Comparison of ENCODE assay signal across 8 mouse cellular contexts in the genomic region with DNA sequence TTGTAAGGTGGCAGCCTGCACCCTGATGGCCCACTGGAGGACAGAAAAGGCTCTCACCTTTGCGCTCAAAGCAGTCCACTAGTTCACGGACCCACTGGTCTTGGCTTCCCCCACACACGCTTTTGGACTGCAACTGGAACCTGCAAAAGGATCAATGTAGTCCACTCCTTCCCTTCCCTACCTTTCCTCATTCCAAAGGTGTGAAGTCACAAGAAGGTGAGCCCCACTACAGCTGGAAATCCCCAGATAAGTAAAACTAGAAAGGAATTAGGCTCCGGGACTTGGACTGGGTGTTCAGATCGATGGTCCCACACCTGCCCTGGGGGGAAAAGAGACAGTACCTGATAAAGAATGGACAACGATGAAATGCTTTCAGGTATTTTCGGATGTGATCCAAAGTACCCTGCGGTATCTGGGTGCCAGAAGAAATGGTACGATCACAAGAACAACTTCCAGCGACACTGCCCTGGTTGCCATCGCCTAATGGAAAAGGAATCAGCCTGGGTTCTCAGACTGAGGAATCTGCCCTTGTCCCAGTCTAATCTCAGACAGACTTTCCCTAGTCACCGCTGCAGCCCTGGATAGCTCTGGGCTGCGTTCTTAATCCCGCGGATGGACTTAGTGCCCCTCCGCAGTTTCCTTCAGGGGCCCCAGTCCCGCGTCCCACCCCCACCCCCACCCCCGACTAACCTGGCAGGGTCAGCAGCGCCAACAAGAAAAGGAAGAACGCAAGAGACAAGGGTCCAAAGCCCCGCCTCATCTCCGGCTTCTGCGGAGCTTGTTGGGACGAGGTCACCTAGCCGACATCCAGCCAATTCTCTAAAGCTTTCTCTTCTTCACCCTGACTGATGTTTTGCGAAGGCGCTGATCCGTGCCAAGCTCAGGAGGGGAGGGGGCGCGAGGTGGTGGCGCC. TPM values are rescaled to one million over a fixed set of nuclear protein-coding genes. Genes with fewer than 3 reads are reported as not detected.
DNase-seq lines count a peak whose midpoint lies in the region; ATAC-seq and TF ChIP-seq lines count a peak whose summit lies in the region.

A gene (plus strand): TSS at position 746 of the 913 bp plus-strand sequence.

- WGBS in kidney, postnatal 0 days: 16% methylated on average over 32 of the region's 32 CpGs
- WGBS in liver, embryonic 12.5 days (ENCODE audit: insufficient replicate concordance): 16% methylated on average over 32 of the region's 32 CpGs

- ATAC-seq in kidney, postnatal 0 days (replicated peaks; ENCODE audit: low FRiP score, low read depth): no peak
- ATAC-seq in liver, embryonic 12.5 days: no peak
- no peak for ATAC-seq in monocyte, adult 5-6 weeks (replicated peaks; ENCODE audit: insufficient number of reproducible peaks, low FRiP score, low TSS enrichment, poor library complexity, severe bottlenecking)

- no peaks in the 10 kb centered on the region; the same call in 1 of the 2 replicates for H3K27me3 ChIP-seq in kidney, postnatal 0 days (ENCODE audit: insufficient read depth, low read length)
- peaks cover 62% of the 10 kb centered on the region for H3K27me3 ChIP-seq in liver, embryonic 12.5 days (replicated peaks)

- no peaks in the 10 kb centered on the region for H3K9me3 ChIP-seq in kidney, postnatal 0 days (replicated peaks; ENCODE audit: low read length)
- 0 out of 2 replicates have a peak, but pooled peaks cover 3% of the 10 kb centered on the region for H3K9me3 ChIP-seq in liver, embryonic 12.5 days (replicated peaks)

- H3K4me1 ChIP-seq in kidney, postnatal 0 days (replicated peaks; ENCODE audit: insufficient read depth, low read length): 0 out of 2 replicates have a peak, but pooled peaks cover 5% of the 10 kb centered on the region
- no peaks in the 10 kb centered on the region for H3K4me1 ChIP-seq in embryonic fibroblast, embryonic 13.5 days (ENCODE audit: control insufficient read depth, insufficient read depth, low read length)
- H3K4me1 ChIP-seq in liver, embryonic 12.5 days: peaks cover 9% of the 10 kb centered on the region; the same call in 1 of the 2 replicates

- peak; percentile 45 for DNase-seq in kidney, postnatal 0 days (ENCODE audit: low spot score)
- no peak for DNase-seq in kidney, postnatal 10 days
- peak; percentile 36 for DNase-seq in retina, embryonic 14.5 days (ENCODE audit: low spot score)
- DNase-seq in layer of hippocampus, adult 18-20 months (ENCODE audit: low spot score in 2 of 2): no peak
- no peak for DNase-seq in cerebellum, adult 11-12 months

- peak within 1 kb of the TSS; percentile 61 for H3K9ac ChIP-seq in kidney, postnatal 0 days (ENCODE audit: low read depth, low read length)
- H3K9ac ChIP-seq in liver, embryonic 12.5 days: peak within 1 kb of the TSS; percentile 48; the same call in 1 of the 2 replicates

- 0 out of 2 replicates have a peak, but pooled peaks cover 6% of the 10 kb centered on the region for H3K36me3 ChIP-seq in kidney, postnatal 0 days (ENCODE audit: insufficient read depth, low read length)
- H3K36me3 ChIP-seq in liver, embryonic 12.5 days: peaks cover 3% of the 10 kb centered on the region; the same call in 1 of the 2 replicates

- no peak within 1 kb of the TSS for H3K27ac ChIP-seq in kidney, postnatal 0 days
- H3K27ac ChIP-seq in embryonic fibroblast, embryonic 13.5 days (ENCODE audit: insufficient read depth, low read length): no peak within 1 kb of the TSS
- H3K27ac ChIP-seq in liver, embryonic 12.5 days: no peak within 1 kb of the TSS

- TF ChIP-seq CTCF in kidney, postnatal 0 days (IDR thresholded peaks at IDR 0.05; ENCODE audit: low read depth): no peak
- TF ChIP-seq CTCF in embryonic fibroblast, embryonic 13.5 days (IDR thresholded peaks at IDR 0.05; ENCODE audit: borderline replicate concordance, insufficient read depth, low read length): no peak

- peak within 1 kb of the TSS; percentile 82 for H3K4me2 ChIP-seq in kidney, postnatal 0 days (ENCODE audit: low read length)
- H3K4me2 ChIP-seq in liver, embryonic 12.5 days: peak within 1 kb of the TSS; percentile 77

- TF ChIP-seq POLR2A in embryonic fibroblast, embryonic 13.5 days (IDR thresholded peaks at IDR 0.05; ENCODE audit: low read depth, low read length): no peak

- H3K4me3 ChIP-seq in kidney, postnatal 0 days (replicated peaks; ENCODE audit: low read depth, low read length): peak within 1 kb of the TSS; percentile 54
- peak within 1 kb of the TSS; percentile 56 for H3K4me3 ChIP-seq in embryonic fibroblast, embryonic 13.5 days (ENCODE audit: insufficient read depth, low read length)
- H3K4me3 ChIP-seq in liver, embryonic 12.5 days: peak within 1 kb of the TSS; percentile 58

RNA-seq across cellular contexts. Expression of the gene that starts here (rescaled TPM):
- 0.82 and 1.5 TPM in 2 replicates for polyA plus RNA-seq in kidney, postnatal 0 days (2015; fragmentation: Nextera tagmentation; extraction: Ambion mirVana)
- polyA plus RNA-seq in embryonic fibroblast, embryonic 13.5 days (2011; ENCODE audit: insufficient read length, low read depth, missing spikeins): 0.19 and 0.20 TPM in 2 replicates
- polyA plus RNA-seq in liver, embryonic 12.5 days (2016; fragmentation: Nextera tagmentation; extraction: Ambion mirVana): 0.12 and 0.23 TPM in 2 replicates
- total RNA-seq in layer of hippocampus, adult 18-20 months (2021): under 1 TPM; 0.20 to 0.27 TPM
- total RNA-seq in monocyte, adult 5-6 weeks (2017): 0.21 TPM in 1 of 3 replicates, not detected in the others

Comparison
In these comparisons a context has a peak if more than half of its experiments do, and no peak if none do; other contexts are left out.
1. DNase-seq: peak in kidney, postnatal 0 days (single experiment) and retina, embryonic 14.5 days (single experiment); none in kidney, postnatal 10 days (single experiment), layer of hippocampus, adult 18-20 months (0 of 2) and cerebellum, adult 11-12 months (single experiment).
2. Peak in every context shown above with its lines, with median percentiles within 50 percentile points of each other: H3K4me3 ChIP-seq.